Comparison of ENCODE assay signal across 26 mouse cellular contexts in the genomic region with DNA sequence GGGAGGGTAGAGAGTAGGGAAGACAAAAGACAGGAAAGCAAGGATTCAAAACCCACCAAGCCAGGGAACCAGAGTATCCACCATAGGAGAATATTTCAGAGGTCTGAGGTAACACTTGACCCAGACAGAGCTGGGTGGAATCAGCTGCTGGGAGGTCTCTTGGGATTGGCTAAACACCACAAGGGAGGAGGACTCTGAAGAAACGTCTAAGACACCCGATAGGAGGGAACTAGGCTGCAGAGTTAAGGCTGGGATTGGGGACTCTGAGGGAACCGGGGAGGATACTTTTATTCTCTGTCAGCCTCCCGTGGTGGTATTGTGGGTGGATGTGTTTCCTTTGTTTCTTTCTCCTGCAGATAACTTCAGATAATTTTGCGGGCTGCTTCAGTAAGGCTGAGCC. TPM values are rescaled to one million over a fixed set of nuclear protein-coding genes. Genes with fewer than 3 reads are reported as not detected.
DNase-seq lines count a peak whose midpoint lies in the region; ATAC-seq lines count a peak whose summit lies in the region.
"Had no signal": no experiment of that assay in that cellular context is flagged by ENCODE, and none has a peak within 500 bp of the region (broad histone marks: within the 10 kb centered on the region; RNA-seq: fewer than 3 reads in every experiment).

No protein-coding gene starts in this region.

- H3K27ac ChIP-seq in midbrain, embryonic 11.5 days (ENCODE audit: low read depth, low read length), result no peak overlapping the region
- H3K27ac ChIP-seq in midbrain, embryonic 10.5 days (replicated peaks), result no peak overlapping the region
- H3K27ac ChIP-seq: embryonic facial prominence, embryonic 12.5 days; forebrain, embryonic 12.5 days; forebrain, embryonic 15.5 days; heart, adult 2 months; heart, embryonic 10.5 days; heart, embryonic 13.5 days; hindbrain, embryonic 12.5 days; intestine, embryonic 15.5 days had no signal

- no peak for ATAC-seq in CD4-positive, CD25-positive, alpha-beta regulatory T cell, adult 4 months
- no peak for ATAC-seq in midbrain, embryonic 11.5 days (ENCODE audit: low FRiP score)
- ATAC-seq: forebrain, embryonic 15.5 days; hindbrain, embryonic 16.5 days; intestine, embryonic 15.5 days had no signal

- peaks cover 11% of the 10 kb centered on the region for H3K4me1 ChIP-seq in midbrain, embryonic 11.5 days (ENCODE audit: control insufficient read depth, insufficient read depth, low read length)
- H3K4me1 ChIP-seq in midbrain, embryonic 10.5 days, result peaks cover 33% of the 10 kb centered on the region
- H3K4me1 ChIP-seq: forebrain, embryonic 15.5 days; heart, embryonic 13.5 days; intestine, embryonic 15.5 days had no signal

- H3K9ac ChIP-seq in midbrain, embryonic 11.5 days (ENCODE audit: low read length), result no peak overlapping the region
- H3K9ac ChIP-seq: embryonic facial prominence, embryonic 12.5 days; forebrain, embryonic 12.5 days; forebrain, embryonic 15.5 days; heart, embryonic 13.5 days; hindbrain, embryonic 12.5 days; intestine, embryonic 15.5 days had no signal

- no peak overlapping the region for H3K4me3 ChIP-seq in midbrain, embryonic 11.5 days (ENCODE audit: low read depth, low read length)
- H3K4me3 ChIP-seq in midbrain, embryonic 10.5 days, result no peak overlapping the region
- H3K4me3 ChIP-seq: embryonic facial prominence, embryonic 12.5 days; erythroblast, embryonic 14.5 days; forebrain, embryonic 12.5 days; forebrain, embryonic 15.5 days; heart, adult 2 months; heart, embryonic 10.5 days; heart, embryonic 13.5 days; hindbrain, embryonic 12.5 days; intestine, embryonic 15.5 days had no signal

- H3K9me3 ChIP-seq in midbrain, embryonic 11.5 days (ENCODE audit: control insufficient read depth, low read length), result no peaks in the 10 kb centered on the region
- 0 out of 2 replicates have a peak, but pooled peaks cover under 1% of the 10 kb centered on the region for H3K9me3 ChIP-seq in midbrain, embryonic 10.5 days (replicated peaks)
- H3K9me3 ChIP-seq: embryonic facial prominence, embryonic 12.5 days; forebrain, embryonic 12.5 days; forebrain, embryonic 15.5 days; heart, embryonic 10.5 days; heart, embryonic 13.5 days; hindbrain, embryonic 12.5 days; intestine, embryonic 15.5 days had no signal

- peak; percentile 19 for DNase-seq in CD4-positive, CD25-positive, alpha-beta regulatory T cell, adult 2 months (ENCODE audit: low read depth, low spot score)
- peak; percentile 86 for DNase-seq in midbrain, embryonic 11.5 days (ENCODE audit: low spot score, missing footprints)
- no peak for DNase-seq in midbrain, embryonic 10.5 days (ENCODE audit: low spot score)
- peak; percentile 65 for DNase-seq in ZHBTc4 (ENCODE audit: low read depth, low spot score)
- DNase-seq in right cerebral cortex, adult 2 months (ENCODE audit: low spot score in 2 of 2), result no peak
- DNase-seq: adrenal gland, postnatal 10 days; adrenal gland, postnatal 36 days; cerebellum, adult 18-20 months; cerebellum, adult 9-10 months; cerebellum, postnatal 14 days; gastrocnemius, postnatal 10 days; gastrocnemius, postnatal 36 days; heart, adult 2 months; heart, postnatal 14 days; heart, postnatal 4 days; kidney, adult 11 months had no signal

- H3K27me3 ChIP-seq in midbrain, embryonic 11.5 days (ENCODE audit: control insufficient read depth, insufficient read depth, low read length), result no peaks in the 10 kb centered on the region
- no peaks in the 10 kb centered on the region for H3K27me3 ChIP-seq in midbrain, embryonic 10.5 days (ENCODE audit: low read depth, poor library complexity, severe bottlenecking)
- H3K27me3 ChIP-seq: embryonic facial prominence, embryonic 12.5 days; forebrain, embryonic 15.5 days; heart, embryonic 13.5 days; hindbrain, embryonic 12.5 days; intestine, embryonic 15.5 days had no signal

- H3K36me3 ChIP-seq in midbrain, embryonic 11.5 days (ENCODE audit: control insufficient read depth, insufficient read depth, low read length), result no peaks in the 10 kb centered on the region
- no peaks in the 10 kb centered on the region for H3K36me3 ChIP-seq in midbrain, embryonic 10.5 days
- H3K36me3 ChIP-seq: embryonic facial prominence, embryonic 12.5 days; forebrain, embryonic 12.5 days; forebrain, embryonic 15.5 days; heart, embryonic 10.5 days; heart, embryonic 13.5 days; hindbrain, embryonic 12.5 days; intestine, embryonic 15.5 days had no signal

- no peak overlapping the region for H3K4me2 ChIP-seq in midbrain, embryonic 11.5 days
- H3K4me2 ChIP-seq: embryonic facial prominence, embryonic 12.5 days; forebrain, embryonic 12.5 days; forebrain, embryonic 15.5 days; heart, embryonic 13.5 days; hindbrain, embryonic 12.5 days; intestine, embryonic 15.5 days had no signal

- 27% methylated on average over 5 of the region's 5 CpGs for WGBS in midbrain, embryonic 11.5 days
- 17% methylated on average over 5 of the region's 5 CpGs for WGBS in midbrain, embryonic 10.5 days

RNA-seq across cellular contexts. Expression of gene Fzd10, which starts 31.7 kb away (rescaled TPM):
- polyA plus RNA-seq in CD4-positive, CD25-positive, alpha-beta regulatory T cell, adult 4 months (2017; shearing (Covaris generic)), result not detected
- 22.4 and 25.6 TPM in 2 replicates for polyA plus RNA-seq in midbrain, embryonic 11.5 days (2014; fragmentation: Nextera tagmentation; extraction: Ambion mirVana)
- 14.0 and 15.0 TPM in 2 replicates for polyA plus RNA-seq in midbrain, embryonic 10.5 days (2016; fragmentation: Nextera tagmentation; extraction: Ambion mirVana)
- polyA plus RNA-seq: erythroblast, embryonic 14.5 days had no signal

Comparison
In these comparisons a context has a peak if more than half of its experiments do, and no peak if none do; other contexts are left out.
1. DNase-seq: peak in CD4-positive, CD25-positive, alpha-beta regulatory T cell, adult 2 months (single experiment), midbrain, embryonic 11.5 days (single experiment) and ZHBTc4 (single experiment); none in midbrain, embryonic 10.5 days (single experiment) and right cerebral cortex, adult 2 months (0 of 2).
2. RNA of gene Fzd10, which starts 31.7 kb away (polyA plus RNA-seq): 22.4 to 25.6 TPM in midbrain, embryonic 11.5 days and 14.0 to 15.0 TPM in midbrain, embryonic 10.5 days; not detected in CD4-positive, CD25-positive, alpha-beta regulatory T cell, adult 4 months; every median in the first group is over 10 times any median in the second.